Mouse (Mus musculus) granulocyte monocyte progenitor cell, adult 5-6 weeks (primary cell): Measurements from ENCODE around the gene Atp6v1e1. TPM values are rescaled to one million over a fixed set of nuclear protein-coding genes. Genes with fewer than 3 reads are reported as not detected.

Source experiments
- ATAC-seq: replicated peaks from 2 replicates; pipeline ENCODE4 v1.8.0; 2016; ENCODE audit warnings: mild to moderate bottlenecking, moderate TSS enrichment, inconsistent platforms; ENCODE audit not compliant: poor library complexity, severe bottlenecking
- total RNA-seq, 2 experiments: library from RNA; stranded (forward) in 1 of 2; stranded (reverse) in 1 of 2; fragments of 200-712, 200-1000 nt in 1 of 2; fragments of >200 nt in 1 of 2; fragmentation: Nextera tagmentation in 1 of 2; gene quantifications; 2 replicates each; pipeline ENCODE4 v1.2.3; 2014 to 2017

The Atp6v1e1 gene
- total RNA-seq, 2 experiments from 2014 or later = 118 to 131 TPM

DNA sequence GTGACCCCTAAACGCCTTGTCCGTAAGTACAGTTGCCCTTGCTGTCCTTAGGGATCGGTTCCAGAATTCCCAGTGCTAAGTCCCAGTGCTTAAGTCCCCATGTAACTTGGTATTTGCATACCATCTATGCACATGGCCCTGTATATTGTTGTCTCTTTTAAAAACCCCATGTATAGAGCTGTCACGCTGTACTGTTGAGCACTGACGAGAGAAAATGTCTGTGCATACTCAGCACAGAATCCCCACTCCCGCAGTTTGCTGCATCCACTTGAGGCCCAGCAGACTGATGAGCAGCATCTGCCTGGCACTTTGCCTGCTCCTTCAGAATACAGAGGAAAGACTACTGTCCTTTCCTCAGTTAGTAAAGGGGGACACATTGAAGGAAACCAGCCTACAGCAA is 48.8 kb downstream of the Atp6v1e1 start:
- ATAC-seq = no peak

DNA sequence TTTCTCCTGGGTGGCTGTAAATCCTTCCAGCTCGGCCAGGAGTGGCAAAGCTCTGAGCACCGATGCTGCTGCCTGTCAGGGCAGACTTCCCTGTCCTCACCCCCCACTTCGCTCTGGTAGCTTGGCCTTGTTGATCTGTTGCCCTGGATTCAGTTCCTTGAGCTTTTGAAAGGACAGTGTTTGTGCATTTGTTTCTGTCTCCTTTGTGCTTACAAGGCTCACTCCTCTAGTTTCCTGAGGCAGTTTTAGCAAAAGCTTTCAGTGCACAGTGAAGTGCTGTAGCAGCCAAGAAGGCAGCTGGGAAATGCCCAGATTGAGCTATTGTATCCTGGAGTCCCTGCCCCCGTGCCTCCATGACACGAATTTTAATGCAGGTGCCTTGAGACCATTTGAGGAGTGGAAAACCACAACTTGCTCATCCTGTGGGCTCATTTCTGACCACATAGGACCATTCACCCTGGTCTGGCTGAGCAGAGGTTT is 49.4 kb downstream of the Atp6v1e1 start, which contains the start of gene Slc25a18:
Slc25a18 (plus strand) TSS at position 430 of the 480 bp plus-strand sequence.
- no peak for ATAC-seq

DNA sequence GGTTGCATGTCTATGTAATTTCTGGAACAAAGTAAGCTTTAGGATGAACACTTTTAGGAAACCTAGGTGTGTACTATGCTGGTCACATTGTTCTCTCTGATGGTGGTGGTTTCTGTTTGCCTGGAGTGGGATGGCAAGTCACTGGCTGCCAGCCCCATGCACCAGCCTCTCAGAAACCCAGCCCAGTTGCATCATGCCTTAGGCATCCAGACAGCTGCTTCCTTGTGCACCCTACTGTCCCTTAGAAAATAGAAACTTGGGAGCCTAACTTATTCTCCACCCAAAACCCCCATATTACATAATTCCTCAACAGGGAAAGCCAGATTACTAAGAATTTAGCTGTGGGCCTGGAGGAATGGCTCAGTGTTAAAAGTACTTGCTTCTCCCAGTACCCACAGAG is 50.6 kb downstream of the Atp6v1e1 start:
- ATAC-seq = peak; percentile 37

DNA sequence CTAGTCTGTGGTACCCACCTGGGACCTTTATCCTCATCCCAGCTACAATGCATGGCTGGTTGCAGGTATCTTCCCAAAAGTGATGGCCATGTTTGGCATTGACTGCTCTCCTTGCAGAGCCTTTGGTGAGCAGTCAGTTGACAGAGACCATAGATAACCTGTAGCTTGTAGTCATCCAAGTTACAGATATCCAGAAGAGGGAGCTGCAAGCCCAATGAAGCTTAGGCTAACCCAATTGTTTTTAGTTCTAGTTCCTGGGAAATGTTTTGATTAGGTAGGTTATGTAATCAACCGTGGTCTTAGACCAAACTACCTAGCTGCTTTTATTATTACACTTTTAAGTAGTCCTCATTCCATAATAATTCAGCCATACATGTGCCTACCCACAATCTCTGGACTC is 51.2 kb downstream of the Atp6v1e1 start:
- no peak for ATAC-seq

DNA sequence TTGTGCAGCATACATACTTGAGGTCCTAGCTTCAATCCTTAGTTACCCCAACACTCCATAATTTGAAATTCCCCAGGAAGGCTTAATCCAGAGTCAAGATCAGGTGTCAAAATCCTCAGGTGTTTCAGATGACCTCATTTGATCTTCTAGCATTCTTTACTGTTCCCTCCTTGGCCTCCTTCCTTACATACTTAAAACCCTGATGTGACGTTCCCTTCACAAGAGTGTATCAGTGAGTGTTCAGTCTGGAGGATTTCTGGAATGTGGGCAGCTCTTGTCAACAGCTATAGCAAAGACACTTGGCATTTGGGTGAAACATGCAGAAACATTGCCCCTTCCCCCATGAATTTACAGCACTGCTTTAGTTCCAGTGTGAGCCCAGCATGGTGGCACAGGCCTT is 52.6 kb downstream of the Atp6v1e1 start:
- no peak for ATAC-seq

DNA sequence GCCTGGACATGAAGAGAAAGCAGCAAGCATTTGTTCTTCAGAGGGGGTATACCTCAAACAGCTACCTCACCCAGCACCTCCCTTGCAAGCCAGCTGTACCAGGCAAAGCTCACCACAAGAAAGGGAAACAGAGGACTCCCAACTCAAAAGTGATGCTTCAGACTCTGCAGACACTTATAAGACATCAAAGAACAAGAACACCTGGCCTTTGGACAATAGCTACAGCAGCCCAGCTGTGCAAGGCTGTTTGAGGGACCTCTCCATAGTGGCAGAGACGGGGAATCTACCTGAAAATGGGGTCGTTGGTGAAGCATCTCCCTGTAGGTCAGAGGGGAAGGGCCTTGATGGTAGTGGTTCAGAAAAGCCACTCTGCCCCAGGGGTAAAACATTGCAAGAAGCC is 61.4 kb downstream of the Atp6v1e1 start:
- no peak for ATAC-seq

DNA sequence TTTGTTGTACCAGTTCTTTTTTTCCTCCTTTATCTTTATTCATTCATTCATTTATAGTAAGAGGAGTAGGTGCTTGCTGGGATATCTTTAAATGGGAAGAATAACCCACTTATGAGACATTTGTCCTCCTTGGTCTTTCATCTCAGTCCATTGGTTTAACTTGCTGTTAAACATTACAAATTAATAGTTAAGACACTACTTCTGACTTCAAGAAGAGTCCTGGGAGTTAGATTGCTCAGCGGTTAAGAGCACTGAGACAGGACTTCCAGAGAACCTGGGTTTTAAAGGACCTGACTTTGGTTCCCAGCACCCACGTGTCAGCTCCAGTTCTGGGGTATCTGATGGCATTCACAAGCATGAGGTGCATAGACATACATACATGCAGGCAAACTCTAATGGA is 76.2 kb downstream of the Atp6v1e1 start:
- no peak for ATAC-seq

Other genes starting within 250 kb of the Atp6v1e1 start
- gene Cecr2, start 156.4 kb downstream of the Atp6v1e1 start, total RNA-seq (2014; fragmentation: Nextera tagmentation) = 0.15 TPM in 1 of 2 replicates, not detected in the other
- gene Cecr2, start 156.4 kb downstream of the Atp6v1e1 start, total RNA-seq (2017) = not detected in 2 replicates
- not detected in 2 replicates for gene Slc25a18, start 49.2 kb downstream of the Atp6v1e1 start, total RNA-seq (2014; fragmentation: Nextera tagmentation)
- gene Slc25a18, start 49.2 kb downstream of the Atp6v1e1 start, total RNA-seq (2017) = not detected in 2 replicates
- gene Bcl2l13, start 13.4 kb upstream of the Atp6v1e1 start, total RNA-seq (2014; fragmentation: Nextera tagmentation) = 27.9 and 36.8 TPM in 2 replicates
- gene Bcl2l13, start 13.4 kb upstream of the Atp6v1e1 start, total RNA-seq (2017) = 18.7 and 27.6 TPM in 2 replicates
- gene Bid, start 94.1 kb upstream of the Atp6v1e1 start, total RNA-seq (2014; fragmentation: Nextera tagmentation) = 90.9 and 98.7 TPM in 2 replicates
- 64.6 and 66.4 TPM in 2 replicates for gene Bid, start 94.1 kb upstream of the Atp6v1e1 start, total RNA-seq (2017)